Mouse (Mus musculus) liver, adult (tissue): Measurements from ENCODE around the gene Lrpprc.

Experiments used
- GATA4 ChIP-seq: IDR thresholded peaks from 2 replicates; pipeline ENCODE4 v1.6.1; 2014; ENCODE audit warnings: mild to moderate bottlenecking, low read length; ENCODE audit not compliant: insufficient replicate concordance

Lrpprc gene

GRCm38 (mm10) chr17:84698727-84699126 is 91.9 kb downstream of the Lrpprc start:
- no peak for TF ChIP-seq GATA4

GRCm38 (mm10) chr17:84696537-84696936 is 94.1 kb downstream of the Lrpprc start:
- TF ChIP-seq GATA4, result no peak

GRCm38 (mm10) chr17:84693741-84694140 is 96.8 kb downstream of the Lrpprc start:
- peak; percentile 41; the same call in 1 of the 2 replicates for TF ChIP-seq GATA4

- no peak for TF ChIP-seq GATA4
Measured at GRCm38 (mm10) chr17:84690111-84690510, 100.5 kb downstream of the Lrpprc start.

- TF ChIP-seq GATA4, result no peak; the same call in 1 of the 2 replicates
Measured at GRCm38 (mm10) chr17:84689316-84689715, 101.3 kb downstream of the Lrpprc start.

- TF ChIP-seq GATA4, result no peak; the same call in 1 of the 2 replicates
Measured at GRCm38 (mm10) chr17:84688834-84689233, 101.8 kb downstream of the Lrpprc start.

- TF ChIP-seq GATA4, result no peak
Measured at GRCm38 (mm10) chr17:84687994-84688393, 102.6 kb downstream of the Lrpprc start.

GRCm38 (mm10) chr17:84685286-84685685 is 105.3 kb downstream of the Lrpprc start:
- no peak for TF ChIP-seq GATA4

GRCm38 (mm10) chr17:84684284-84684683 is 106.3 kb downstream of the Lrpprc start:
- TF ChIP-seq GATA4, result no peak

- peak; percentile 100 for TF ChIP-seq GATA4
Measured at GRCm38 (mm10) chr17:84682734-84683717, 107.6 kb downstream of the Lrpprc start, which contains the start of gene Abcg5. Abcg5 (minus strand) TSS chr17:84683011.

GRCm38 (mm10) chr17:84681670-84682069 is 108.9 kb downstream of the Lrpprc start:
- TF ChIP-seq GATA4, result no peak

GRCm38 (mm10) chr17:84677595-84677994 is 113.0 kb downstream of the Lrpprc start:
- TF ChIP-seq GATA4, result no peak

- no peak for TF ChIP-seq GATA4
Measured at GRCm38 (mm10) chr17:84675951-84676366, 114.6 kb downstream of the Lrpprc start, which contains the start of gene Abcg8. Abcg8 (plus strand) TSS chr17:84676302.

- TF ChIP-seq GATA4, result no peak
Measured at GRCm38 (mm10) chr17:84675204-84675603, 115.4 kb downstream of the Lrpprc start.

GRCm38 (mm10) chr17:84674048-84674447 is 116.5 kb downstream of the Lrpprc start:
- TF ChIP-seq GATA4, result no peak
